Mouse (Mus musculus): ENCODE measurements around the gene Eps8.

DNA sequence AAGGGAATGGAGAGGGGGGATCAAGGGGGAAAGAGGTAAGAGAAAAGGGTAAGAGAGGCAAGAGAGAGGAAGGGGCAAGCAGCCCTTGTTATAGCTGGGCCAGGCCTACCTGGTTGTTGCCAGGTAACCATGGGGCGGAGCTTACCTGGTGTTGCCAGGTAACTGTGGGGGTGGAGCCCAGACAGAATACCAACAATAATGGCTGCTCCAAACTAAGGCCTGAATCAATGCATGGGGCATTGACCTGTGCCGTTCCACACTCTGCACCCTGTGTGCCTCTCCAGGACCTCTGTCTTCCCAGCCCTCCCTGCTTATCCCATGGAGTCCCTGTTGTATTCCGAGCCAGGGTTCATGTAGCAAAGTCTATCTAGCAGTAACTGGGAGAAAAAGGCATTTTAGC is 187.0 kb downstream of the Eps8 start:
- TF ChIP-seq POLR2A (IDR thresholded peaks at IDR 0.05; ENCODE audit: low read depth, low read length): no peak
- no peak for TF ChIP-seq CTCF (IDR thresholded peaks at IDR 0.05; ENCODE audit: extremely low read depth, insufficient read length, insufficient replicate concordance, low read depth, low read length)
